Mouse (Mus musculus): ENCODE results near the gene Gm3476.
"Not testable (repeated sequence)": the region's sequence is repeated elsewhere in the genome, so short reads cannot be mapped to it uniquely, and the experiment has no call there.

Gm3476 gene

GRCm38 (mm10) chr14:6125707-6126106, at the start of gene Gm3476:
Gene Gm3476 (minus strand): TSS chr14:6125807.
- not testable (repeated sequence) for DNase-seq (ENCODE audit: low spot score)

DNA sequence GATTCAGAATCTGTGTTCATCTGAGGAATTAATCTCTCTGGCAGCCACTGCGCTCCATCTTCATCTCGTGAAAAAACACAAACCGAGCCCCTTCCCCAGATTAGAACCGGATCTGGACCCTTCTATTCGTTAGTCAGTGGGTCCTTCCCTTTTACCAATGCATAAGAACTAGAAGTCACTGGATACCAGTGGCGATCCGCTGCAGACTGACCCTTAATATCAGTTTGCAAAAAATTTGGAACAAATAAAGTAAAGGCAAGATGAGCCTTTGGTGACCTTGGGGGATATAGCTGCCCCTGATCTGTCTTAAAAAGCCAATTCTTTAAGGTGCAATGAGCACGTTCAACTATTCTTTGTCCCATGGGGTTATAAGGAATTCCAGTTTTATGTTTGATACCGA, 37.9 kb upstream of the Gm3476 start:
- not testable (repeated sequence) for DNase-seq (ENCODE audit: low spot score)

DNA sequence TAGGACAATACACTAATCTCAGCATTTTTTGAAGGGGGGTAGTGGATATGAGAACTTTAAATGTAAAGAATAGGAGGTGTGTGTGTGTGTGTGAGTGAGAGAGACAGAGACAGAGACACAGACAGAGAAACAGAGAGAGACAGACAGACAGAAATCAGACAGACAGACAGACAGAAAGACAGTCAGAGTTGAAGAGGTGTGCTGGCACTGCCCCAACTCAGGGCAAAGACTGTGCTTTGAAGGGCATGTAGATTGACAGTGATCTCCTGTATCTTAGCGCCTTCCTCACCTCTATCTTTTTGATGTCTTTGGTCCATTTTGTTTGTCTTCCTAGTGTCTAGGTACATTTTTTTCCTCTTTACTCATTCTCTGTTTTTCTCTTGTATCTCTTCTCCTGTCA, 35.5 kb upstream of the Gm3476 start:
- not testable (repeated sequence) for DNase-seq (ENCODE audit: low spot score)

GRCm38 (mm10) chr14:6108272-6108925, 17.2 kb downstream of the Gm3476 start, which contains the start of gene Gm3468:
Gene Gm3468 (minus strand): TSS chr14:6108665.
- DNase-seq (ENCODE audit: low spot score) = peak; percentile 44

DNA sequence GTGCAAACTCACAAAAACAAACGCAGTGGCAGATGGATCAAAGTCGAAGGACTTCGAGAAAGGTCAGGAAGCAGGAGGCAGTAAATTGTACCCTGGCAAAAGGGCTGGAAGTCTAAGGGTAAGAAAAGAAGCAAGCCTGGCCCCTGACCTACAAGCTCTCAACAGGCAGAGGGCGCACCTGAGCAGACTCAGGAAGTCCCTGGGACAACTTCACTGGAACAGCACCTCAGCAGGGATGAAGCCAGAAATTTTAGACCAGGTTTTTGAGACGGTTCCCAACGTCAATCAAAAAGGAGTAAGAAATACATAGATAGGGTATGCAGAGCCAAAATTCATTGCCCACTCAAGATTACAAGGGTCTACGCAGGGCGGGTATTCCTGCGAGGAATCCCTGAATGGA, 18.1 kb downstream of the Gm3476 start:
- DNase-seq (ENCODE audit: low spot score) = not testable (repeated sequence)

GRCm38 (mm10) chr14:6093842-6094241, 31.8 kb downstream of the Gm3476 start, which contains the start of gene Gm8206:
Gene Gm8206 (minus strand): TSS chr14:6093942.
- DNase-seq (ENCODE audit: low spot score) = not testable (repeated sequence)

DNA sequence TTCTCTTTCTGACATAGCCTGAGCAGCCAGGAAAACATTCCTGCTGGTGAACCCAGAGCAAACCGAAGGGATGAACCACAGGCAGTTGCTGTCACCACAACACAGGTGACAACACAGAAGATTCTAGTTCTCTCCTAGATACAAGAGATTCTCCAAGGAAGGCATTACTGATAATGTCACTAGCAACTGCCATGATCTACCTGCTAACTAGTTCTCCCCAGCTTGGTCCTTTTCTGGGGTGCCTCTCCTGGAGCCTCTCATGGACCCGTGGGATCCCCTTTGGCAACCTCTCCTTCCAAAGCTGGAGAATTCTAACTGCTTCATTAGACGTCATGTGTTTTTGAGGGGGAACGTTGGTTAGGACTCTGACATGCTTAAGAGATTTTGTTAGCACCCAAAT, 67.4 kb downstream of the Gm3476 start, which contains the start of gene Gm6337:
TSS of gene Gm6337 (minus strand) at position 101 of the 400 bp plus-strand sequence.
- not testable (repeated sequence) for DNase-seq (ENCODE audit: low spot score)
